Mouse (Mus musculus) neural tube, embryonic 13.5 days (tissue): ENCODE results near the gene Prkcd. TPM values are rescaled to one million over a fixed set of nuclear protein-coding genes. Genes with fewer than 3 reads are reported as not detected.

Source experiments
- ATAC-seq: fragments of 200-750 bp; cut with Nextera tagmentation; 2 replicates; pipeline ENCODE4 v1.8.0; 2017; ENCODE audit warnings: low read depth, mild to moderate bottlenecking, moderate TSS enrichment, moderate library complexity
- H3K27ac ChIP-seq: fragments of 300-500 bp; sonication (generic); replicated peaks from 2 replicates; pipeline ENCODE4 v1.5.1; 2015; ENCODE audit warnings: moderate library complexity, mild to moderate bottlenecking, inconsistent platforms
- H3K27me3 ChIP-seq: fragments of 300-500 bp; sonication (generic); 2 replicates; pipeline ENCODE4 v1.6.1; 2015; ENCODE audit warnings: mild to moderate bottlenecking, inconsistent platforms
- H3K36me3 ChIP-seq: fragments of 300-500 bp; sonication (generic); 2 replicates; pipeline ENCODE4 v1.6.1; 2015; ENCODE audit warnings: mild to moderate bottlenecking, inconsistent platforms
- H3K4me1 ChIP-seq: fragments of 300-500 bp; sonication (generic); replicated peaks from 2 replicates; pipeline ENCODE4 v1.6.1; 2015; ENCODE audit warnings: inconsistent platforms
- H3K4me2 ChIP-seq: fragments of 300-500 bp; sonication (generic); 2 replicates; pipeline ENCODE4 v1.6.1; 2015; ENCODE audit warnings: inconsistent platforms, mild to moderate bottlenecking, moderate library complexity
- H3K4me3 ChIP-seq: fragments of 300-500 bp; sonication (generic); 2 replicates; pipeline ENCODE4 v1.5.1; 2015; ENCODE audit warnings: mild to moderate bottlenecking, inconsistent platforms
- H3K9ac ChIP-seq: fragments of 300-500 bp; sonication (generic); 2 replicates; pipeline ENCODE4 v1.6.1; 2015; ENCODE audit warnings: moderate library complexity, mild to moderate bottlenecking, inconsistent platforms
- H3K9me3 ChIP-seq: fragments of 300-500 bp; sonication (generic); 2 replicates; pipeline ENCODE4 v1.6.1; 2016; ENCODE audit warnings: inconsistent platforms
- WGBS: fragments of 180-500 bp; shearing (Covaris S2); methylation state at CpG from one replicate; pipeline ENCODE4 v1.1.7; 2015; 5-methylcytosine and 5-hydroxymethylcytosine counted together
- polyA plus RNA-seq: library from polyadenylated mRNA; unstranded; fragments of >200 nt; fragmentation: Nextera tagmentation; extraction: Ambion mirVana; gene quantifications from 2 replicates; pipeline ENCODE4 v1.2.1, GENCODE M21; 2015

Prkcd gene
- polyA plus RNA-seq, 1 experiment from 2014 or later = 63.4 TPM

DNA sequence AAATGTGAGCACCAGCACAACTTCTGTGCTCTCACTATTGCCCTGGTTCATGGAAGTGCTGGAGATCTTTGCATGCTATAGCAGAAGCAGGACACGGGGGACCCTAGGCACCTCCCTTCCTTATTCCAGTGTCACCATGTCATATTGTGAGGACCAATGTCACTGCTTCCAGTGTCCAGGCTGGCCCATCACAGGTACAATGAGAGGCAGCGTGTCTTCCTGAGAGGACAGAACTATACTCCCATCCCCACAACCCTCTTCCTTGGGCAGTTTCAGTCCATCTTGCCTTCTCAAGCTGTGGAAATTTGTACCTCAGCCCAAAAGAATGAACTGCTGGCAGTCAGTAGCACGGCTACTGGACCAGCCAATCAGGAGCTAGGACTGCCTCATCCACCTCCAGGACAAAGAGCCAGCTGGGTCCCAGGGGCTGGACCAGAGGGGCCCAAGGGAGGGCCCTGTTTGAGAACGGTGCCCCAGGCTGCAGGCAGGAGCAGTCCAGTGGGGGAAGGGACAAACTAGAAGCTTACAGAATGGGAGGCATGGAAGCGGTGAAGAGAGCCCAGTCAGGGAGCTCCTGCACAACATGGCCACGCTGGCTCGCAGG, 31.8 kb downstream of the Prkcd start:
- H3K9ac ChIP-seq = 0 out of 2 replicates have a peak overlapping the region, but pooled peaks have one; percentile 4
- peak overlapping the region; percentile 75 for H3K27ac ChIP-seq
- H3K27me3 ChIP-seq = no peaks in the 10 kb centered on the region
- peaks cover 48% of the 10 kb centered on the region for H3K4me1 ChIP-seq
- peak; percentile 82 for ATAC-seq
- no peaks in the 10 kb centered on the region for H3K9me3 ChIP-seq
- H3K4me2 ChIP-seq = peak overlapping the region; percentile 21; the same call in 1 of the 2 replicates
- no peak overlapping the region for H3K4me3 ChIP-seq
- WGBS = 18% methylated on average over 7 of the region's 7 CpGs
- H3K36me3 ChIP-seq = 0 out of 2 replicates have a peak, but pooled peaks cover 8% of the 10 kb centered on the region

DNA sequence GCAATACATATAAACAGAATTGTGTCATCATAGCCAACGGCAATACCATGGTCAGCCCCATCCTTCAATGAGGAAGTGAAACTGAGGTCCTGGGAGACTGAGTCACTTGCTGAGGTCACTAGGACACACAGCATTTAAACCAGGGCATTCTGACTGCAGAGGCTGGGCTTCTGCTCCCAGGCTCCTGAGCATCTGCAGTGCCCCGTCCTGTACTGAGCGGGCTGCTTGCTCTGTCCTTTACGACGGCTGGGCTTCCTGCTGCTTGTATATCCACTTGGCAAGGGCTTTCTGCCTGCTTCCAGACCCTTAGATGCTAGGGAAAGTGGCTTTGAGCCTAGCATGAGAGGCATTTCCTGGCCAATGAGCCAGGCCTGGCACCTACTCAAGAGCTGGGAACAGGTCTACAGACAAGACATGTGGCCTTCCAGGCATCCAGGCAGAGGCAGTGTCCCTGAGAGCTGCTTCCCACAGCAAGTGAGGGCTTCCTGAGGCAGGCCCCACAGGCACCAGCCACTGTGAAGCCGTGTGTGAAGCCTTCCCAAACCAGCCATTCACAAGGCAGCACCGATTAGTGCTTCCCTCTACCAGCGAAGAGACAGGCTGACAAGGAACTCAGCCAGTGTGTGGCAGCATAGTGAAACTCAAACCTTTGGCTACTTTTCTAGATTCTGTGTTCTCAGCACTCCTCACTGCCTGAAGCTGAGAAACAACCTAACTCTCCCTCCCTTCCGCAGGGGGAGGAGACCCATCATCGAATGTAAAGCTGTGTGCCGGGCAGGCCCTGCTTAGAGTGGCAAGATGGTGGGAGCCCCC, 32.5 kb downstream of the Prkcd start:
- ATAC-seq = peak; percentile 60; the same call in 1 of the 2 replicates
- peaks cover 48% of the 10 kb centered on the region for H3K4me1 ChIP-seq
- 0 out of 2 replicates have a peak, but pooled peaks cover 2% of the 10 kb centered on the region for H3K36me3 ChIP-seq
- no peaks in the 10 kb centered on the region for H3K9me3 ChIP-seq
- no peak overlapping the region for H3K9ac ChIP-seq
- no peak overlapping the region for H3K4me3 ChIP-seq
- peak overlapping the region; percentile 21; the same call in 1 of the 2 replicates for H3K4me2 ChIP-seq
- 37% methylated on average over 11 of the region's 11 CpGs for WGBS
- H3K27me3 ChIP-seq = no peaks in the 10 kb centered on the region
- peak overlapping the region; percentile 75 for H3K27ac ChIP-seq

DNA sequence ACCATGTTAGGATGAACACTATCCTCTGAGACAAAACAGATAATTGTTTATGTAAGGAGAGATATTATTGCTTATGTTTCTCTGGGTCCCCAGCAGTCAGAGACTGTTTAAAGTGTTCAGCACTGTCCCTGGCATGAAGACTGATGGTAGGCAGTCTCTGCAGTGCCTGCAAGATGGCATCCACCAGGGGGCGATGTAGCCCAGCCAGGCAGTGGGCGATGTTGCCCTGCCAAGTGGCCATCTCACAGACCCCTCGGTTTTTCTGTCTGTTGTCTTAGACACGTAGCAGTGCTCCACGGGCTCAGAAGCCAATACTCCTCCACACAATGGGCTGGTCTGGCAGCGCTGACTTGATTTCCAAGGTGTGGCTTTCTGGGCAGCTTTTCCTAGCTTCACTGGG, 34.6 kb downstream of the Prkcd start:
- Histone ChIP-seq H3K9ac (no peak overlapping the region), H3K4me1 (peaks cover 54% of the 10 kb centered on the region), H3K4me2 (no peak overlapping the region), H3K27ac (no peak overlapping the region), H3K9me3 (no peaks in the 10 kb centered on the region), H3K27me3 (no peaks in the 10 kb centered on the region), H3K4me3 (no peak overlapping the region), H3K36me3 (no peaks in the 10 kb centered on the region)
- ATAC-seq = no peak
- 10% methylated on average over 6 of the region's 6 CpGs for WGBS

DNA sequence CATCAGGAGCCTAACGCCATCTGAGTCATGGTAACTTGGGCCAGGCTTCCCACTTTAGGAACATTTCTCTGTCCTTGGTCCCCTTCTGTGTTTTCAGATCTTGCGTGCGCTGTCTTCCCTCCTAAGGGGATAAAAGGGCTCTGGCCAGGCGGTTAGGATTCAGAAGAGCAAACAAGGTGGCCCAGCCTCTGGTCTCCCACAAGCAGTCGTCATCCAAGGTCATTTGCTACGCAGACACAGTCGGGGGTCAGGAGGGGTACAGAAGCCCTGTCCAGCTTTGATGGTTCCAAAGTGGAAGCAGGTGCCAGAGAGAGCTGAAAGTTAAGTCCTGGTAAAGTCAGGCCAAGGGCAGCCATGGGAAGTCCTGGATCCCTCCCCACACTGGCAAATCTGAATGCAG, 35.1 kb downstream of the Prkcd start:
- Histone ChIP-seq H3K9ac (no peak overlapping the region), H3K4me2 (no peak overlapping the region), H3K9me3 (no peaks in the 10 kb centered on the region), H3K4me3 (no peak overlapping the region), H3K4me1 (peaks cover 53% of the 10 kb centered on the region), H3K27me3 (no peaks in the 10 kb centered on the region), H3K27ac (no peak overlapping the region), H3K36me3 (no peaks in the 10 kb centered on the region)
- no peak for ATAC-seq
- WGBS = 75% methylated on average over 7 of the region's 7 CpGs

DNA sequence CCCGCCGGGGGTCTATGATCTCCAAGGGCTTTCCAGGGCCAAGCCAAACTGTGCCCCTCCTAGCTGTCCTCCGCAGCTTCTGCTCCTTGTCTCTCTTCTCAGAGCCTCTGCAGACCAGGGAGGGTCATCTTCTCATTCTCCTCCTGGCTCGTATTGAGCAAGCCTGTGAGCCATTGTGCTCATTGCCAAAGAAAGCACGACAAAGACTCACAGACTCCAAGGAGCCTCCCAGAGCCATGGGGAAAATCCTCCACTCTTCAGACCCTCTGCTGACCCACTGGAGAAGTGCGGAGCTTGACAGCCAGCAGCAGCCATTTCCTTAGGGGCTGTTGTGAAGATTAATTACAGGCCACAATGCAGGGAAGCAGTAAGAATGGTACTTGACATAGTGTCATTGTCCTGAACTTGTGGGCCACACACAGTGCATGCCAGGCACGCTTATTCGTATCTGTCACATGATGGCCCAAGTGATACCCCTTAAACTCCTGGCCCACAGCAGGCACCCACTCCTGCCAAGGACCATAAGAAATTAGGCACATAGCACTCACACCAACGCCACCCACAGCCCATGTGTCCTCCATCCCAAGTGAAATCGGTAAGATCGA, 35.9 kb downstream of the Prkcd start:
- no peak overlapping the region for H3K27ac ChIP-seq
- H3K27me3 ChIP-seq = no peaks in the 10 kb centered on the region
- H3K4me3 ChIP-seq = no peak overlapping the region
- H3K36me3 ChIP-seq = no peaks in the 10 kb centered on the region
- 41% methylated on average over 11 of the region's 11 CpGs for WGBS
- no peaks in the 10 kb centered on the region for H3K9me3 ChIP-seq
- no peak for ATAC-seq
- H3K9ac ChIP-seq = no peak overlapping the region
- H3K4me2 ChIP-seq = no peak overlapping the region
- peaks cover 48% of the 10 kb centered on the region for H3K4me1 ChIP-seq

DNA sequence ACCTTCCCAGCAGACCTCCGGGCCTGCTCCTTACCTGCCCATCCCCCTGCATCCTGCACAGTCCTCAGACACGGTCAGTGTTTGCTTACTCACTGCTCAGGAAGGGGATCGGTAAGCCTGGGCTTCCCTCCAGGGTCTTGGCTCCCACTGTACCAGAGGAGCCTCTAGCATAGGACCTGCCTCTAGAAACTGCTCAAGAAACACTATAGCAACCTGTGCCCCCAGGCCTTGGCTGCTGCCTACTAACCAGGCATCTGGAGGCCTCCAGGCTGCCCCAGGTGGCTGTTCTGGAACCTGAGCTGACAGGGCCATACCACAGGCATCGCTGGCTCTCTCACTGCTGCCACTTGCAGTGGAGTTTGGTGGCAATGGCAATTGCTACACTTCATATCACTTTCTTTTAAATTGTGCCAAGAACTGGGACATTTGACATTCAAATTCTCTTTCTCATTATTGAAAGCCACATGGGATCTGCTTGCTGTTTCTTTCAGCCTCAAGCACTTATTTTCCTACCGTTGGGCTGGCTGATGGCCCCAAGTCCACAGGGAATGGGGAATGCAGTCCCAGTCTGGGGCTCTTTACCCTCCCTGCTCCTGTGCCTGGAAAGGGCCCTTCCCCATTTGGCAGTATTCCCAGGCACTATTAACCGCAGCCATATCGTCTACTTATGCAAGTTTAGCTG, 39.1 kb downstream of the Prkcd start:
- Histone ChIP-seq H3K4me3 (no peak overlapping the region), H3K27me3 (no peaks in the 10 kb centered on the region), H3K9me3 (no peaks in the 10 kb centered on the region), H3K4me1 (peaks cover 35% of the 10 kb centered on the region), H3K9ac (no peak overlapping the region), H3K36me3 (no peaks in the 10 kb centered on the region), H3K27ac (peak overlapping the region; percentile 78), H3K4me2 (no peak overlapping the region)
- ATAC-seq = peak; percentile 62
- 37% methylated on average over 7 of the region's 7 CpGs for WGBS

DNA sequence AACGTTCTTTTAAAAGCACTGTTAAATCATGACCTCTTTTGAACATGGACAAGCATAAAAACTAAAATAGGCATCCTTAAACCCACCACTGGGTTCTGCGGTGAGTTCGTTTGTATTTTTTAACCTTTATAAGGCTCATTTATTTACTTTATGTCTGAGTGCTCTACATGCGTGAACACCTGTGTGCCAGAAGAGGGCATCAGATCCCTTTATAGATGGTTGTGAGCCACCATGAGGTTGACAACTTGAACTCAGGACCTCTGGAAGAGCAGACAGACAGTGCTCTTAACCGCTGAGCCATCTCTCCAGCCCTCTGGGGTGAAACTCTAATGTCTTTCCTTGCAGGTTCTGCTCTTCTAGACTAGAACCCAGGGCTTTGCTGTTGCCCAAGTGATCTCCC, 40.7 kb downstream of the Prkcd start:
- peaks cover 31% of the 10 kb centered on the region for H3K4me1 ChIP-seq
- no peak overlapping the region for H3K9ac ChIP-seq
- no peaks in the 10 kb centered on the region for H3K36me3 ChIP-seq
- no peaks in the 10 kb centered on the region for H3K27me3 ChIP-seq
- H3K27ac ChIP-seq = no peak overlapping the region
- WGBS = 73% methylated on average over 5 of the region's 5 CpGs
- no peak overlapping the region for H3K4me3 ChIP-seq
- H3K4me2 ChIP-seq = no peak overlapping the region
- no peaks in the 10 kb centered on the region for H3K9me3 ChIP-seq
- no peak for ATAC-seq

DNA sequence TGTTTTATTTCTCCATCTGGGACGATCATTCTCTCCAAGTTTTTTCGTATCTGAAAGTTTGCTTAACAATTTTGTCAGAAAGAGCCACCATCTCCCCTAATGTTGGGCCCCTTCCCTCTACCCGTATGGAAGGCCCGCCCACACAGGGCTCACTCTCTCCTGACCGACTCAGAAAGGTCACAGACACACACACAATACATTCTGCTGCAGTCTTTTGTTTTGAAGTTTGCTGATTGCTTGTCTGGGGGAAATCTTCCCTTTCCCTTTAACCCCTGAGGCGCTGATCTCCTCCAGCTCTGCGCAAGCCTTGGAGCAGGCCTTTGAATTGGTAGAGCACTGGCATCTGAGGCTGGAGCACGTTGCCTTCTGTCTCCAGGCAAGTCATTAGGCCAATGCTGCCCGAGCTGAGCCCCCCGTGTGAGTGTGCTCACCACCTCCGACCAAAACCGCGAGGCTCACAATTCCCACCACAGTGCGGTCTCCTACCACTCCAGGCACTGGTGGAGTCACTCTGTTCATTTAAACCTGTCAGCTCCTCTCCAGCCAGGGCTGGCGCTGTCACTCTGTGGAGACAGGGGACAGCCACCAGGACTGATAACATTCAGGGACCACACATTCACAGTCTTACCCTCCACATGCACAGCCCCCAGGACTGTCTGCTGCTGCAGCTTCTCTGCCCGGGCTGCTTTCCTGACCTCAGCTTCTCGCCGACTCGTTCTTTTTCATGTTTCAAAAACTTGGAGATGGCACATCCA, 41.3 kb downstream of the Prkcd start:
- Histone ChIP-seq H3K27ac (no peak overlapping the region), H3K9ac (0 out of 2 replicates have a peak overlapping the region, but pooled peaks have one; percentile 5), H3K9me3 (no peaks in the 10 kb centered on the region), H3K4me3 (no peak overlapping the region), H3K4me2 (no peak overlapping the region), H3K27me3 (no peaks in the 10 kb centered on the region), H3K36me3 (no peaks in the 10 kb centered on the region), H3K4me1 (peaks cover 29% of the 10 kb centered on the region)
- ATAC-seq = no peak
- WGBS = 23% methylated on average over 19 of the region's 19 CpGs

DNA sequence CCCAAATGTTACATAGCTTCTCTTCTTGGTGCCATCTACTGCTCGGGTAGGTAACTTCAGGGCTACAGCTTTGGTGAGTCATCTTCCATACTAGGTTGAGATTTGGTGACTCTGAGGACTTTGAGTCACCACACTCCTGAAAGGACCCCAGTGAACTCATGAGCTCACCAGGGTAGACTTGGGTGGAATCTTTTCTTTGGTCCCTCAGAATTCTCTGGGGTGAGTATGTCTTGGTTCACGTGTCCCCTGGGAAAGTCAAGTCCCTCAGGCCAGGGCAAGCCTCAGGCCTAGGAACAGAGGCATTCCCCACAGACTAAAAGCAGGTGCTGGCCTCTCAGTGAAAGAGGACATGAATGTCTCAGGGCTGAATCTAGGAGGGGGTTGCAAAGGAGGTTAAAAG, 41.9 kb downstream of the Prkcd start:
- WGBS = 51% methylated on average over 2 of the region's 2 CpGs
- no peak overlapping the region for H3K9ac ChIP-seq
- no peak for ATAC-seq
- H3K4me1 ChIP-seq = peaks cover 29% of the 10 kb centered on the region
- no peaks in the 10 kb centered on the region for H3K27me3 ChIP-seq
- H3K9me3 ChIP-seq = no peaks in the 10 kb centered on the region
- H3K36me3 ChIP-seq = no peaks in the 10 kb centered on the region
- H3K4me2 ChIP-seq = no peak overlapping the region
- H3K4me3 ChIP-seq = no peak overlapping the region
- no peak overlapping the region for H3K27ac ChIP-seq

DNA sequence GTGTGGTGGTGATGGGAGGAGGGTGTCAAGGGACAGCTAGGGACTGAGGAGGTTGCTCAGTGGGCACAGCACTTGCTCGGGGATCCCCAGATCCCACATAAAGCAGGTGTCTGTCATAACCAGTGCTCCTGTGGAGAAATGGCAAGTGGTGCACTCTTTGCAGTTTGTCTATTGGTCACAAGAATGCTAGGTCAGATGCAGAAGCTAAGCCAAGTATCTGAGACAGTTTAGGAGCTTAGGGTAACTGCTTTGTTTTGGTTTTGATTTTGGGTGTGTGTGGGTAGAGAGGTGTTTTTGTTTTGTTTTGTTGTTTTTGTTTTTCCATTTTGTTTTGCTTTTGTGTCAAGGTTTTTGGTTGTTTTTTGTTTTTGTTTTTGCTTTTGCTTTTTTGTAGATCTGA, 44.8 kb downstream of the Prkcd start:
- Histone ChIP-seq H3K27me3 (no peaks in the 10 kb centered on the region), H3K9ac (0 out of 2 replicates have a peak overlapping the region, but pooled peaks have one; percentile 17), H3K36me3 (peaks cover 3% of the 10 kb centered on the region), H3K4me3 (no peak overlapping the region), H3K4me1 (peaks cover 15% of the 10 kb centered on the region), H3K27ac (no peak overlapping the region), H3K9me3 (no peaks in the 10 kb centered on the region), H3K4me2 (no peak overlapping the region)
- WGBS = 63% methylated on average over 1 of the region's 1 CpGs
- no peak for ATAC-seq

DNA sequence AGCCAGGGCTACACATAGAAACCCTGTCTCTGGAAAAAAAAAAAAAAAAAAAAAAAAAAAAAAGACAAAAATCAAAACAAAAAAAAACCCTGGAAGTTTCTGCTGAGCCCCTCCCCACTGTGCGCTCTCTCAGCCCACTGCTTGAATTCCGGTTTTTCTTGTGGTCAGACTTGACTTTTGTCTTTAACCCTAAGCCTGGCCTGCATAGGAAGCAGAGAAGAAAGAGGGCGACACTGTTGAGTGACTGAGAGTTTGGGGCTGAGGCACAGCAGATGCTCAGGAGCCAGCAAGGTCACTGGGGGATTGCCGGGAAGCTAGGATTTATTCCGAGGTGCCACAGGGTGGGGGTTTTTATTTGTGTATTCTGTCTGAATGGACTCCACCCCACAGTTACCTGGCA, 46.1 kb downstream of the Prkcd start:
- no peak overlapping the region for H3K27ac ChIP-seq
- 28% methylated on average over 5 of the region's 5 CpGs for WGBS
- no peak for ATAC-seq

More for the DNA sequence above, 46.1 kb downstream of the Prkcd start:
- H3K4me1 ChIP-seq = peaks cover 12% of the 10 kb centered on the region
- H3K9ac ChIP-seq = no peak overlapping the region
- peaks cover 17% of the 10 kb centered on the region for H3K36me3 ChIP-seq
- H3K4me3 ChIP-seq = no peak overlapping the region
- H3K9me3 ChIP-seq = no peaks in the 10 kb centered on the region
- H3K27me3 ChIP-seq = no peaks in the 10 kb centered on the region
- H3K4me2 ChIP-seq = no peak overlapping the region
